Mouse (Mus musculus) hindbrain, embryonic 11.5 days (tissue): Measurements from ENCODE around the gene Olfr741. TPM values are rescaled to one million over a fixed set of nuclear protein-coding genes. Genes with fewer than 3 reads are reported as not detected.

Experiments
- ATAC-seq: fragments of 200-750 bp; cut with Nextera tagmentation; 2 replicates; pipeline ENCODE4 v1.8.0; 2017; ENCODE audit warnings: mild to moderate bottlenecking, moderate TSS enrichment, moderate library complexity; ENCODE audit not compliant: low FRiP score
- DNase-seq: peaks from one replicate; pipeline ENCODE4 v3.0.0-alpha.2; 2015; ENCODE audit warnings: low spot score
- H3K27ac ChIP-seq: fragments of 300-500 bp; sonication (generic); 2 replicates; pipeline ENCODE4 v1.5.1; 2014; ENCODE audit warnings: mild to moderate bottlenecking, low read depth, low read length
- H3K27me3 ChIP-seq: fragments of 300-500 bp; sonication (generic); 2 replicates; pipeline ENCODE4 v1.6.1; 2014; ENCODE audit warnings: mild to moderate bottlenecking, low read length, moderate library complexity, mixed read lengths; ENCODE audit not compliant: control insufficient read depth, insufficient read depth
- H3K36me3 ChIP-seq: fragments of 300-500 bp; sonication (generic); 2 replicates; pipeline ENCODE4 v1.6.1; 2014; ENCODE audit warnings: mild to moderate bottlenecking, low read length, moderate library complexity, mixed read lengths; ENCODE audit not compliant: control insufficient read depth, insufficient read depth
- H3K4me1 ChIP-seq: fragments of 300-500 bp; sonication (generic); replicated peaks from 2 replicates; pipeline ENCODE4 v1.6.1; 2014; ENCODE audit warnings: low read length, mixed read lengths; ENCODE audit not compliant: control insufficient read depth, insufficient read depth
- H3K4me2 ChIP-seq: fragments of 300-500 bp; sonication (generic); replicated peaks from 2 replicates; pipeline ENCODE4 v1.6.1; 2014; ENCODE audit warnings: mild to moderate bottlenecking, low read depth, low read length
- H3K4me3 ChIP-seq: fragments of 300-500 bp; sonication (generic); 2 replicates; pipeline ENCODE4 v1.5.1; 2014; ENCODE audit warnings: low read depth, low read length
- H3K9ac ChIP-seq: fragments of 300-500 bp; sonication (generic); 2 replicates; pipeline ENCODE4 v1.6.1; 2014; ENCODE audit warnings: low read depth, low read length
- H3K9me3 ChIP-seq: fragments of 300-500 bp; sonication (generic); 2 replicates; pipeline ENCODE4 v1.6.1; 2016; ENCODE audit warnings: low read length; ENCODE audit not compliant: control insufficient read depth
- WGBS: fragments of 180-500 bp; shearing (Covaris S2); extraction: QIAGEN DNeasy Blood & Tissue Kit; methylation state at CpG from one replicate; pipeline ENCODE4 v1.1.7; 2014; 5-methylcytosine and 5-hydroxymethylcytosine counted together
- polyA plus RNA-seq: library from polyadenylated mRNA; unstranded; fragments of >200 nt; fragmentation: Nextera tagmentation; extraction: Ambion mirVana; gene quantifications from 2 replicates; pipeline ENCODE4 v1.2.1, GENCODE M21; 2014

The Olfr741 gene
- not detected in 2 replicates for polyA plus RNA-seq

DNA sequence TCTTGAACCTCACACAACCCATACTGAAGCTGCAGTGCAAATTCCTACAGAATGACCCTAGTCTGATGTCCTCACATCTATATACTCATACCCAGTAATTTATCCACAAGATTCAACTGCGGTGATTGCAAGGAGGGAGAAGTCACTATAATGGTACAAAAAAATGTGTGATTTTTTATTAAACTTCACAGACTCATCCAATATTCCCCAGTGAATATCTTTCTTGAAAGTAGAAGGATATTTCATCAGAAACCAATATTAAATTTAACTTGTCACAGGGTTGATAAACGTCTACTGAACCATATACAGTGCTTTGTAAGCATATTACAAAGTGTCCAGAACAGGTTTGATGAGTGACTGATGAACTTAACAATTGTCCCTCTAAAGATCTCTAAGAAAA, at the start of gene Olfr741:
TSS of gene Olfr741 (plus strand) at position 301 of the 400 bp plus-strand sequence.
- no peak within 1 kb of the TSS for H3K9ac ChIP-seq
- H3K9me3 ChIP-seq = no peaks in the 10 kb centered on the region
- no peak for DNase-seq
- no peak within 1 kb of the TSS for H3K27ac ChIP-seq
- 77% methylated on average over 2 of the region's 2 CpGs for WGBS
- H3K4me2 ChIP-seq = no peak within 1 kb of the TSS
- no peaks in the 10 kb centered on the region for H3K27me3 ChIP-seq
- H3K4me3 ChIP-seq = no peak within 1 kb of the TSS
- no peaks in the 10 kb centered on the region for H3K4me1 ChIP-seq
- ATAC-seq = no peak
- no peaks in the 10 kb centered on the region for H3K36me3 ChIP-seq

DNA sequence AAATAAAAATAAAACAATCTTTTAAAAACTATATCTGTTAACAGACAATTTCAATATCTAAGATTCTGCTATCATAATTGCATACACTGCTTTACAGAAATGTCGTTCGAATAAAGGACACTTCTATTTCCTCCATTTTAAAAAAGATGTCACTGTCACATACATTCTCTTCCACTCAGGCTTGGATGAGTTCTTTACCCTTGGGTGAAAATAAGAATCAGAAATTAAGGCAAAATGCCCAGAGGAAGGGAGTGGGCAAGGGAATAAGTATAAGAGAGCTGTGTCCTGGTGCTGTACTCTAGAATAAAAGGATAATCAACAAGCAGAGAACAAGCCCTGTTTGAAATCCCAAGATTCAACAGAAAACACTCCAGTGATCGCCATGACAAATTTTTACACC, 27.3 kb upstream of the Olfr741 start, which contains the start of gene Olfr740:
TSS of gene Olfr740 (plus strand) at position 301 of the 400 bp plus-strand sequence.
- H3K36me3 ChIP-seq = no peaks in the 10 kb centered on the region
- H3K4me3 ChIP-seq = no peak within 1 kb of the TSS
- ATAC-seq (no peak), DNase-seq (no peak)
- H3K9ac ChIP-seq = no peak within 1 kb of the TSS
- no peaks in the 10 kb centered on the region for H3K4me1 ChIP-seq
- no peak within 1 kb of the TSS for H3K4me2 ChIP-seq
- WGBS = 88% methylated on average over 3 of the region's 3 CpGs
- H3K27ac ChIP-seq = no peak within 1 kb of the TSS
- no peaks in the 10 kb centered on the region for H3K27me3 ChIP-seq
- no peaks in the 10 kb centered on the region for H3K9me3 ChIP-seq

DNA sequence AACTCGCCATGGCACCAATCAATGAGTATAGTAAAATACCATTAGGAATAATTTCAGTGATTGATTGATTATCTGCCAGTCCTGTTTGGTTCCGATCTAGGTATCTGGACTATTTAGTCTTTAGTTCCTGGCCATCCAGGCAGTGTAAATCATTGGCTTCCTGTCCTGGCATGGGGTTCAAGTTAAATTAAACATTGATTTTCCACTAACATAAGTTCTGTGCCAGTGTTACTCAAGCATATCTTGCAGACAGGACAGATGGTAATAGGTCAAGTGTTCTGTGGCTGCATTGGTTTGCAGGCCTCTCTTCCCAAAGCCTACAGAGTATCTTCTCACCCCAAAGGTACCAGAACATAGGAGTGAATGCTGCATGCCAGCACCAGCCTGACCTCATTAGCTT, 5.9 kb downstream of the Olfr741 start:
- no peak overlapping the region for H3K9ac ChIP-seq
- ATAC-seq = no peak
- no peaks in the 10 kb centered on the region for H3K4me1 ChIP-seq
- H3K36me3 ChIP-seq = no peaks in the 10 kb centered on the region
- no peak overlapping the region for H3K4me3 ChIP-seq
- no peak overlapping the region for H3K27ac ChIP-seq
- no peaks in the 10 kb centered on the region for H3K27me3 ChIP-seq
- 78% methylated on average over 2 of the region's 2 CpGs for WGBS
- H3K4me2 ChIP-seq = no peak overlapping the region
- no peaks in the 10 kb centered on the region for H3K9me3 ChIP-seq
- DNase-seq = no peak

DNA sequence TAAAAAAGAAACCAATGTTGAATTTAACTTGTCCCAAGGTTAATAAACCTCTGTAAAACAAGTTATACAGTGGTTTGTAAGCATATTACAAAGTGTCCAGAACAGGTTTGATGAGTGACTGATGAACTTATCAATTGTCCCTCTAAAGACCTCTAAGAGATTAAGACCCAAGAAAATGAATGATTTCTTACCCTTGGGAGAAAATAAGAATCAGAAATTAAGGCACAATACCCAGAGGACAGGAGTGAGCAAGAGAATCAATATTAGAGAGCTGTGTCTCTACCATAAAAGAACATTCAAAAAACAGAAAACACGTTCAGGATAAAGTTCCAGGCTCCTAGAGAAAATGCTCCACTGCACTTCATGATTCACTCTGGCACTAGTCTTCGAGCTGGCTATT, 30.8 kb downstream of the Olfr741 start, which contains the start of gene Olfr742:
TSS of gene Olfr742 (plus strand) at position 301 of the 400 bp plus-strand sequence.
- Histone ChIP-seq H3K36me3 (no peaks in the 10 kb centered on the region), H3K4me2 (no peak within 1 kb of the TSS), H3K27ac (no peak within 1 kb of the TSS), H3K4me3 (no peak within 1 kb of the TSS), H3K9ac (no peak within 1 kb of the TSS), H3K4me1 (no peaks in the 10 kb centered on the region), H3K27me3 (no peaks in the 10 kb centered on the region), H3K9me3 (no peaks in the 10 kb centered on the region)
- 64% methylated on average over 2 of the region's 2 CpGs for WGBS
- no peak for ATAC-seq
- no peak for DNase-seq

DNA sequence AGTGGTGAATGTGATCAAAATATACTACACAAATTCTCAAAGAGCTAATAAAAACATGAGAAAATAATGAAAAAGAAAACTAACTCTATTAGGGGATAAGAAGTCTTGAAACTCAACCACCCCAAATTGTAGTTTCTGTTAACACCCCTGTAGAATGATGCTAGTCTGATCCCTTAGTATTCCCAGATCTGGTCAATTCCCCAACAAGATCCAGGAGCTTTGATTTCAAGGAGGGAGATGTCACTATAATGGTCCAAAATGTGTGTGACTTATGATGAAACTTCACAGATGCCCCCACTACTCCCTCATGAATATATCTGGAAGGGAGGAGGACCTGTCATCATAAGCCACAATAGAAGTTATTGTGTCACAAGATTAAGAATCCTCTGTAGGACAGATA, 49.0 kb downstream of the Olfr741 start, which contains the start of gene Olfr743:
TSS of gene Olfr743 (plus strand) at position 301 of the 400 bp plus-strand sequence.
- Histone ChIP-seq H3K9me3 (no peaks in the 10 kb centered on the region), H3K27me3 (no peaks in the 10 kb centered on the region)
- ATAC-seq = no peak

More for the DNA sequence above, 49.0 kb downstream of the Olfr741 start, which contains the start of gene Olfr743:
- DNase-seq = no peak
- H3K36me3 ChIP-seq = no peaks in the 10 kb centered on the region
- H3K27ac ChIP-seq = no peak within 1 kb of the TSS
- H3K4me1 ChIP-seq = no peaks in the 10 kb centered on the region
- no peak within 1 kb of the TSS for H3K9ac ChIP-seq
- no peak within 1 kb of the TSS for H3K4me3 ChIP-seq
- no peak within 1 kb of the TSS for H3K4me2 ChIP-seq

Other genes with a start within 250 kb of the Olfr741 start
- gene Olfr731, start 230.9 kb upstream of the Olfr741 start, polyA plus RNA-seq = not detected in 2 replicates
- not detected in 2 replicates for gene Olfr732, start 188.5 kb upstream of the Olfr741 start, polyA plus RNA-seq
- not detected in 2 replicates for gene Olfr733, start 171.2 kb upstream of the Olfr741 start, polyA plus RNA-seq
- not detected in 2 replicates for gene Olfr734, start 146.0 kb upstream of the Olfr741 start, polyA plus RNA-seq
- not detected in 2 replicates for gene Olfr735, start 123.9 kb upstream of the Olfr741 start, polyA plus RNA-seq
- not detected in 2 replicates for gene Tlr11, start 114.8 kb upstream of the Olfr741 start, polyA plus RNA-seq
- not detected in 2 replicates for gene Olfr736, start 91.6 kb upstream of the Olfr741 start, polyA plus RNA-seq
- gene Olfr738, start 65.2 kb upstream of the Olfr741 start, polyA plus RNA-seq = not detected in 2 replicates
- gene Olfr739, start 54.1 kb upstream of the Olfr741 start, polyA plus RNA-seq = not detected in 2 replicates
- not detected in 2 replicates for gene Olfr740, start 27.2 kb upstream of the Olfr741 start, polyA plus RNA-seq
- gene Olfr742, start 30.9 kb downstream of the Olfr741 start, polyA plus RNA-seq = not detected in 2 replicates
- gene Olfr743, start 49.1 kb downstream of the Olfr741 start, polyA plus RNA-seq = not detected in 2 replicates
- gene Olfr744, start 142.1 kb downstream of the Olfr741 start, polyA plus RNA-seq = not detected in 2 replicates
- gene Olfr745, start 166.7 kb downstream of the Olfr741 start, polyA plus RNA-seq = not detected in 2 replicates
- gene Olfr746, start 174.3 kb downstream of the Olfr741 start, polyA plus RNA-seq = not detected in 2 replicates
- gene Olfr747, start 220.5 kb downstream of the Olfr741 start, polyA plus RNA-seq = not detected in 2 replicates
- gene Olfr748, start 234.6 kb downstream of the Olfr741 start, polyA plus RNA-seq = not detected in 2 replicates